Mouse (Mus musculus) forebrain, embryonic 15.5 days (tissue): ENCODE measurements around the gene Hsd17b10. TPM values are rescaled to one million over a fixed set of nuclear protein-coding genes. Genes with fewer than 3 reads are reported as not detected.

ENCODE experiments used
- ATAC-seq: fragments of 200-750 bp; cut with Nextera tagmentation; replicated peaks from 2 replicates; pipeline ENCODE4 v1.8.0; 2017; ENCODE audit warnings: mild to moderate bottlenecking, moderate TSS enrichment, moderate library complexity
- H3K27ac ChIP-seq: fragments of 300-500 bp; sonication (generic); replicated peaks from 2 replicates; pipeline ENCODE4 v1.5.1; 2015; ENCODE audit warnings: mild to moderate bottlenecking, inconsistent platforms
- H3K27me3 ChIP-seq: fragments of 300-500 bp; sonication (generic); 2 replicates; pipeline ENCODE4 v1.6.1; 2015; ENCODE audit warnings: inconsistent platforms
- H3K36me3 ChIP-seq: fragments of 300-500 bp; sonication (generic); 2 replicates; pipeline ENCODE4 v1.6.1; 2015; ENCODE audit warnings: mild to moderate bottlenecking, inconsistent platforms
- H3K4me1 ChIP-seq: fragments of 300-500 bp; sonication (generic); 2 replicates; pipeline ENCODE4 v1.6.1; 2015; ENCODE audit warnings: inconsistent platforms
- H3K4me2 ChIP-seq: fragments of 300-500 bp; sonication (generic); replicated peaks from 2 replicates; pipeline ENCODE4 v1.6.1; 2015; ENCODE audit warnings: mild to moderate bottlenecking, inconsistent platforms
- H3K4me3 ChIP-seq: fragments of 300-500 bp; sonication (generic); 2 replicates; pipeline ENCODE4 v1.5.1; 2015; ENCODE audit warnings: mild to moderate bottlenecking, inconsistent platforms
- H3K9ac ChIP-seq: fragments of 300-500 bp; sonication (generic); replicated peaks from 2 replicates; pipeline ENCODE4 v1.6.1; 2015; ENCODE audit warnings: mild to moderate bottlenecking, inconsistent platforms
- H3K9me3 ChIP-seq: fragments of 300-500 bp; sonication (generic); 2 replicates; pipeline ENCODE4 v1.6.1; 2016; ENCODE audit warnings: inconsistent platforms
- WGBS: fragments of 180-500 bp; shearing (Covaris S2); methylation state at CpG from one replicate; pipeline ENCODE4 v1.1.7; 2015; ENCODE audit warnings: mixed read lengths; 5-methylcytosine and 5-hydroxymethylcytosine counted together
- polyA plus RNA-seq: library from polyadenylated mRNA; unstranded; fragments of >200 nt; fragmentation: Nextera tagmentation; extraction: Ambion mirVana; gene quantifications from 2 replicates; pipeline ENCODE4 v1.2.1, GENCODE M21; 2015

Hsd17b10 gene
- 119 and 126 TPM in 2 replicates for polyA plus RNA-seq

- 18% methylated on average over 39 of the region's 41 CpGs for WGBS
- Histone ChIP-seq H3K27me3 (peaks cover 2% of the 10 kb centered on the region; the same call in 1 of the 2 replicates), H3K27ac (0 out of 2 replicates have a peak within 1 kb of the TSS, but pooled peaks have one; percentile 34)
Observed at GRCm38 (mm10) chrX:152001737-152002710, at the start of gene Hsd17b10. Gene Hsd17b10 (plus strand): TSS chrX:152001845.

GRCm38 (mm10) chrX:151999006-151999710 lies 2.5 kb upstream of the Hsd17b10 start:
- 0 out of 2 replicates have a peak, but pooled peaks cover 3% of the 10 kb centered on the region for H3K4me1 ChIP-seq
- no peak overlapping the region for H3K27ac ChIP-seq
- H3K4me3 ChIP-seq: no peak overlapping the region
- H3K36me3 ChIP-seq: no peaks in the 10 kb centered on the region
- H3K9ac ChIP-seq: no peak overlapping the region
- no peak overlapping the region for H3K4me2 ChIP-seq
- H3K27me3 ChIP-seq: peaks cover 11% of the 10 kb centered on the region; the same call in 1 of the 2 replicates
- 72% methylated on average over 4 of the region's 4 CpGs for WGBS
- ATAC-seq: no peak
- H3K9me3 ChIP-seq: no peaks in the 10 kb centered on the region

More at GRCm38 (mm10) chrX:152001737-152002710, at the start of gene Hsd17b10:
- H3K36me3 ChIP-seq: no peaks in the 10 kb centered on the region
- peak; percentile 99 for ATAC-seq
- H3K4me3 ChIP-seq: peak within 1 kb of the TSS; percentile 50
- H3K4me2 ChIP-seq: peak within 1 kb of the TSS; percentile 57
- H3K9ac ChIP-seq: peak within 1 kb of the TSS; percentile 50
- no peaks in the 10 kb centered on the region for H3K9me3 ChIP-seq
- H3K4me1 ChIP-seq: 0 out of 2 replicates have a peak, but pooled peaks cover 3% of the 10 kb centered on the region

- peak; percentile 30; the same call in 1 of the 2 replicates for ATAC-seq
- no peak overlapping the region for H3K9ac ChIP-seq
- peak overlapping the region; percentile 57 for H3K4me2 ChIP-seq
- peaks cover 2% of the 10 kb centered on the region; the same call in 1 of the 2 replicates for H3K27me3 ChIP-seq
- 49% methylated on average over 9 of the region's 9 CpGs for WGBS
- no peaks in the 10 kb centered on the region for H3K36me3 ChIP-seq
- no peaks in the 10 kb centered on the region for H3K9me3 ChIP-seq
- H3K27ac ChIP-seq: no peak overlapping the region
- H3K4me3 ChIP-seq: peak overlapping the region; percentile 50
- 0 out of 2 replicates have a peak, but pooled peaks cover 3% of the 10 kb centered on the region for H3K4me1 ChIP-seq
Observed at GRCm38 (mm10) chrX:152001182-152001684, 412 bp upstream of the Hsd17b10 start.

GRCm38 (mm10) chrX:152002865-152003264 lies 1.2 kb downstream of the Hsd17b10 start:
- Histone ChIP-seq H3K4me1 (0 out of 2 replicates have a peak, but pooled peaks cover 3% of the 10 kb centered on the region), H3K9me3 (no peaks in the 10 kb centered on the region), H3K27me3 (peaks cover 2% of the 10 kb centered on the region), H3K4me3 (no peak overlapping the region; the same call in 1 of the 2 replicates), H3K27ac (no peak overlapping the region), H3K4me2 (no peak overlapping the region), H3K9ac (no peak overlapping the region), H3K36me3 (no peaks in the 10 kb centered on the region)
- ATAC-seq: no peak
- 84% methylated on average over 2 of the region's 2 CpGs for WGBS

DNA sequence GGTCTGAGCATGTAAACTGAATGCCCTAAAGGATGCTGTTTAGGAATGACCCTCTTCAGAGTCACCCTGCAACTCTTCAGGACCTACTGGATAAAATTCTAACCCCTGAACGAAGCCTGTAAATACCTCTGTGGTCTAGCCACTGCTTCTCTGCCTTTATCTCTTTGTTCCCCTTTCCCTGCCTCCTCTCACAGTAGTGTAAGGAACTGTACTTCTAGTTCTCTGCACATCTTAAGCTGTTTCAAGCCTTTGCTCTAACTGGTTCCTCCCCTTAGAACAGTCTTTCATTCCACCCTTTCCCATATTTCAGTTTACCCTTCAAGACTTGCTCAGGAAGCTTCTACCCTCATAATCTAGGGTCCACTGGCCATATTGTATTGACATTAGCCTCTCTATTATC lies 6.2 kb downstream of the Hsd17b10 start:
- Histone ChIP-seq H3K4me1 (no peaks in the 10 kb centered on the region), H3K36me3 (no peaks in the 10 kb centered on the region), H3K9ac (no peak overlapping the region), H3K4me2 (no peak overlapping the region), H3K9me3 (no peaks in the 10 kb centered on the region), H3K27me3 (no peaks in the 10 kb centered on the region; the same call in 1 of the 2 replicates), H3K27ac (no peak overlapping the region), H3K4me3 (no peak overlapping the region)
- 76% methylated on average over 1 of the region's 1 CpGs for WGBS
- ATAC-seq: no peak

GRCm38 (mm10) chrX:152015752-152016150 lies 14.1 kb downstream of the Hsd17b10 start:
- peaks cover 8% of the 10 kb centered on the region for H3K4me1 ChIP-seq
- H3K36me3 ChIP-seq: no peaks in the 10 kb centered on the region
- peak overlapping the region; percentile 92 for H3K27ac ChIP-seq
- WGBS: 30% methylated on average over 11 of the region's 11 CpGs
- ATAC-seq: no peak
- peak overlapping the region; percentile 61 for H3K4me3 ChIP-seq
- peak overlapping the region; percentile 41 for H3K4me2 ChIP-seq
- peak overlapping the region; percentile 58 for H3K9ac ChIP-seq
- H3K27me3 ChIP-seq: no peaks in the 10 kb centered on the region; the same call in 1 of the 2 replicates
- H3K9me3 ChIP-seq: no peaks in the 10 kb centered on the region

GRCm38 (mm10) chrX:152016151-152017145 lies 14.8 kb downstream of the Hsd17b10 start, which contains the start of the genes Ribc1 and Smc1a:
Gene Ribc1 (minus strand): TSS chrX:152016295.
Gene Smc1a (plus strand): TSS chrX:152016428.
- peak; percentile 98 for ATAC-seq
- peak within 1 kb of the TSS; percentile 92 for H3K27ac ChIP-seq
- H3K4me3 ChIP-seq: peak within 1 kb of the TSS; percentile 61
- H3K4me2 ChIP-seq: peak within 1 kb of the TSS; percentile 48
- H3K9me3 ChIP-seq: no peaks in the 10 kb centered on the region
- peaks cover 8% of the 10 kb centered on the region for H3K4me1 ChIP-seq
- no peaks in the 10 kb centered on the region for H3K36me3 ChIP-seq
- 25% methylated on average over 64 of the region's 64 CpGs for WGBS
- H3K27me3 ChIP-seq: no peaks in the 10 kb centered on the region; the same call in 1 of the 2 replicates
- peak within 1 kb of the TSS; percentile 58 for H3K9ac ChIP-seq

- Histone ChIP-seq H3K27me3 (no peaks in the 10 kb centered on the region; the same call in 1 of the 2 replicates), H3K27ac (peak overlapping the region; percentile 92), H3K9ac (peak overlapping the region; percentile 58), H3K4me1 (peaks cover 8% of the 10 kb centered on the region), H3K4me3 (peak overlapping the region; percentile 61), H3K4me2 (peak overlapping the region; percentile 48), H3K9me3 (no peaks in the 10 kb centered on the region), H3K36me3 (no peaks in the 10 kb centered on the region)
- ATAC-seq: no peak
- WGBS: 19% methylated on average over 14 of the region's 14 CpGs
Observed at GRCm38 (mm10) chrX:152017186-152017585, 15.5 kb downstream of the Hsd17b10 start.

DNA sequence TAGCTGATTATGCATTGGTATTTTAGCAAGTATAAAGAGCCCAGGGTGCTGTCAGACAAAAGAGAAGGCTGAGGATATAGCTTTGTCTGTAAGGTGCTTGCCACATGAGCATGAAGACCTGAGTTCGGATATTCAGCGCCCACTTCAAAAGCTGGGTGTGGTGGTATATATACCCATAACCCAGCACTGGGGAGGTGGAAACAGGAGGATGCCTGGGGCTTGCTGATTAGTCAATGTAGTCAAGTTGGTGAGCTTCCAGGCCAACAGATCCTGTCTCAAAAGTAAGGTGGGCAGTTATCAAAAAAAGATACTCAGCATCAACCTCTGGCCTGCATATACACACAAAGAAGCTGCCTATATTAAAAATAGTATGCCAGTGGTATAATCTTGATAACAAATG lies 17.6 kb downstream of the Hsd17b10 start:
- no peaks in the 10 kb centered on the region for H3K9me3 ChIP-seq
- no peak for ATAC-seq
- no peak overlapping the region for H3K27ac ChIP-seq
- H3K4me2 ChIP-seq: no peak overlapping the region
- no peak overlapping the region for H3K9ac ChIP-seq
- 85% methylated on average over 2 of the region's 2 CpGs for WGBS
- H3K4me1 ChIP-seq: peaks cover 8% of the 10 kb centered on the region
- H3K36me3 ChIP-seq: peaks cover 2% of the 10 kb centered on the region; the same call in 1 of the 2 replicates
- H3K4me3 ChIP-seq: no peak overlapping the region
- no peaks in the 10 kb centered on the region; the same call in 1 of the 2 replicates for H3K27me3 ChIP-seq

DNA sequence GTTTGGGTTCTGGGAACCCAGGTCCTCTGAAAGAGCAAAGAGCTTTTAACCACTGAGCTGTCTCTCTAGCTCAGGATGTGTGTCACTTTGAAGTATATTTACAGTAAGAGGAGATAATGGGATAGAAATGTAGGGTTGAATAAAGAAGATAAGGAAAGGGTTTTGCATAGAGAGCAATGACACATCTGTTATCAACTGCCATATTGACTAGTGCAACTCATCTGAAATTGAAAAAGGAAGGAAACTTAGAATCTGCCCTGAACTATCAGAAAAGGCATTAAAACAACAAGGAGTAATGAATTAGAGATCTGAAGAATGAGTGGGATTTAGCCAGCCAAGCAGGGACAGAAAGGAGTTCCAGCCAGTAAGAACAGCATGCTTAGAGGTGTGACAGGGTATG lies 38.2 kb downstream of the Hsd17b10 start:
- H3K9ac ChIP-seq: no peak overlapping the region
- H3K36me3 ChIP-seq: peaks cover 25% of the 10 kb centered on the region
- no peak overlapping the region for H3K27ac ChIP-seq
- ATAC-seq: no peak
- H3K4me1 ChIP-seq: no peaks in the 10 kb centered on the region
- H3K9me3 ChIP-seq: no peaks in the 10 kb centered on the region
- no peak overlapping the region for H3K4me3 ChIP-seq
- H3K4me2 ChIP-seq: no peak overlapping the region
- H3K27me3 ChIP-seq: 0 out of 2 replicates have a peak, but pooled peaks cover 3% of the 10 kb centered on the region
